Mouse (Mus musculus) T-helper 1 cell (primary cell): ENCODE measurements around the gene Sorcs3.

Experiments used
- in situ Hi-C: fragments of 300-600 bp; cut with MboI, MseI; formaldehyde crosslinking; loops from one replicate; pipeline ENCODE4 v1.15.1; 2025; ENCODE audit warnings: high pct_unique_total_duplicates

The Sorcs3 gene

GRCm38 (mm10) chr19:48285602-48286225 lies 79.9 kb downstream of the Sorcs3 start:
- in situ Hi-C loops, result no loop called here

- in situ Hi-C loops, result no loop called here
These were observed 88.4 kb downstream of the Sorcs3 start for GRCm38 (mm10) chr19:48294251-48294650.

GRCm38 (mm10) chr19:48298384-48298783 lies 92.6 kb downstream of the Sorcs3 start:
- in situ Hi-C loops, result no loop called here

- in situ Hi-C loops, result no loop called here
These were observed 94.8 kb downstream of the Sorcs3 start for GRCm38 (mm10) chr19:48300440-48301231.

- in situ Hi-C loops, result no loop called here
These were observed 95.5 kb downstream of the Sorcs3 start for GRCm38 (mm10) chr19:48301300-48301699.

GRCm38 (mm10) chr19:48308341-48308740 lies 102.5 kb downstream of the Sorcs3 start:
- in situ Hi-C loops, result no loop called here

- in situ Hi-C loops, result no loop called here
These were observed 103.9 kb downstream of the Sorcs3 start for GRCm38 (mm10) chr19:48309531-48310337.

- in situ Hi-C loops, result no loop called here
These were observed 104.5 kb downstream of the Sorcs3 start for GRCm38 (mm10) chr19:48310338-48310710.

- in situ Hi-C loops, result no loop called here
These were observed 108.0 kb downstream of the Sorcs3 start for GRCm38 (mm10) chr19:48313776-48314175.

GRCm38 (mm10) chr19:48327115-48327514 lies 121.3 kb downstream of the Sorcs3 start:
- in situ Hi-C loops, result no loop called here

- in situ Hi-C loops, result no loop called here
These were observed 122.3 kb downstream of the Sorcs3 start for GRCm38 (mm10) chr19:48328171-48328570.

- in situ Hi-C loops, result no loop called here
These were observed 125.8 kb downstream of the Sorcs3 start for GRCm38 (mm10) chr19:48331640-48332039.

GRCm38 (mm10) chr19:48333085-48333484 lies 127.3 kb downstream of the Sorcs3 start:
- in situ Hi-C loops, result no loop called here

- in situ Hi-C loops, result no loop called here
These were observed 131.6 kb downstream of the Sorcs3 start for GRCm38 (mm10) chr19:48337461-48337860.

GRCm38 (mm10) chr19:48338098-48338497 lies 132.3 kb downstream of the Sorcs3 start:
- in situ Hi-C loops, result no loop called here

- in situ Hi-C loops, result loop anchor here (5.0 kb wide), 1 partner anchor 105 kb away; no protein-coding TSS in a partner anchor
These were observed 136.9 kb downstream of the Sorcs3 start for GRCm38 (mm10) chr19:48342770-48343169.

- in situ Hi-C loops, result loop anchor here (5.0 kb wide), 1 partner anchor 104 kb away; no protein-coding TSS in a partner anchor
These were observed 137.6 kb downstream of the Sorcs3 start for GRCm38 (mm10) chr19:48343442-48343841.

- in situ Hi-C loops, result no loop called here
These were observed 141.3 kb downstream of the Sorcs3 start for GRCm38 (mm10) chr19:48347116-48347515.

- in situ Hi-C loops, result no loop called here
These were observed 151.0 kb downstream of the Sorcs3 start for GRCm38 (mm10) chr19:48356806-48357205.

GRCm38 (mm10) chr19:48362167-48362566 lies 156.3 kb downstream of the Sorcs3 start:
- in situ Hi-C loops, result no loop called here

GRCm38 (mm10) chr19:48368056-48368455 lies 162.2 kb downstream of the Sorcs3 start:
- in situ Hi-C loops, result no loop called here

- in situ Hi-C loops, result no loop called here
These were observed 166.0 kb downstream of the Sorcs3 start for GRCm38 (mm10) chr19:48371787-48372186.
